Mouse (Mus musculus) spleen, adult 12 weeks (tissue): ENCODE measurements around the gene Dpep2nb.
A peak's percentile ranks its signal among the peaks of the same experiment; 100 is the strongest.
"Not testable (repeated sequence)": the region's sequence is repeated elsewhere in the genome, so short reads cannot be mapped to it uniquely, and the experiment has no call there.

Source experiments
- DNase-seq: peaks from one replicate; pipeline ENCODE4 v3.0.0; 2022; ENCODE audit warnings: low spot score

Dpep2nb gene

GRCm38 (mm10) chr8:106006413-106006812, 638 bp upstream of the Dpep2nb start:
- DNase-seq, result no peak

GRCm38 (mm10) chr8:106004538-106005207, 1.1 kb downstream of the Dpep2nb start:
- DNase-seq, result no peak

- no peak for DNase-seq
Observed at GRCm38 (mm10) chr8:106001908-106002307, 3.9 kb downstream of the Dpep2nb start.

- no peak for DNase-seq
Observed at GRCm38 (mm10) chr8:105998971-105999370, 6.8 kb downstream of the Dpep2nb start.

GRCm38 (mm10) chr8:105996359-105996758, 9.4 kb downstream of the Dpep2nb start:
- no peak for DNase-seq

- DNase-seq, result no peak
Observed at GRCm38 (mm10) chr8:105993226-105993625, 12.5 kb downstream of the Dpep2nb start.

- DNase-seq, result peak; percentile 49
Observed at GRCm38 (mm10) chr8:105992499-105992898, 13.3 kb downstream of the Dpep2nb start.

GRCm38 (mm10) chr8:105991546-105991945, 14.2 kb downstream of the Dpep2nb start:
- DNase-seq, result no peak

- peak; percentile 69 for DNase-seq
Observed at GRCm38 (mm10) chr8:105990856-105991387, 14.9 kb downstream of the Dpep2nb start, which contains the start of gene Dus2. Gene Dus2, plus strand, starts transcription at chr8:105991337.

- no peak for DNase-seq
Observed at GRCm38 (mm10) chr8:105988546-105988945, 17.2 kb downstream of the Dpep2nb start.

- DNase-seq, result not testable (repeated sequence)
Observed at GRCm38 (mm10) chr8:105983406-105983805, 22.4 kb downstream of the Dpep2nb start.

GRCm38 (mm10) chr8:105981146-105981545, 24.6 kb downstream of the Dpep2nb start:
- no peak for DNase-seq

GRCm38 (mm10) chr8:105979325-105979724, 26.4 kb downstream of the Dpep2nb start, which contains the start of gene Dpep3:
Gene Dpep3, minus strand, starts transcription at chr8:105979429.
- DNase-seq, result no peak

GRCm38 (mm10) chr8:105975363-105975762, 30.4 kb downstream of the Dpep2nb start:
- no peak for DNase-seq

- DNase-seq, result no peak
Observed at GRCm38 (mm10) chr8:105971019-105971720, 34.6 kb downstream of the Dpep2nb start.

- no peak for DNase-seq
Observed at GRCm38 (mm10) chr8:105969367-105969766, 36.4 kb downstream of the Dpep2nb start.

- DNase-seq, result peak; percentile 33
Observed at GRCm38 (mm10) chr8:105966692-105967311, 39.0 kb downstream of the Dpep2nb start.

GRCm38 (mm10) chr8:105965905-105966341, 39.9 kb downstream of the Dpep2nb start, which contains the start of gene Slc12a4:
Gene Slc12a4, minus strand, starts transcription at chr8:105966097.
- DNase-seq, result peak; percentile 59

GRCm38 (mm10) chr8:105965266-105965904, 40.4 kb downstream of the Dpep2nb start:
- peak; percentile 38 for DNase-seq

- no peak for DNase-seq
Observed at GRCm38 (mm10) chr8:105964506-105965265, 41.1 kb downstream of the Dpep2nb start.

GRCm38 (mm10) chr8:105961536-105961935, 44.2 kb downstream of the Dpep2nb start:
- DNase-seq, result no peak
